In genomic region chr6:136946241-136946640, GRCm38 (mm10) we compare ENCODE assay signal across 19 mouse cellular contexts. TPM values are rescaled to one million over a fixed set of nuclear protein-coding genes. Genes with fewer than 3 reads are reported as not detected.
A peak's percentile ranks its signal among the peaks of the same experiment; 100 is the strongest.
DNase-seq lines count a peak whose midpoint lies in the region; ATAC-seq and TF ChIP-seq lines count a peak whose summit lies in the region.
"Had no signal": no experiment of that assay in that cellular context is flagged by ENCODE, and none has a peak within 500 bp of the region (broad histone marks: within the 10 kb centered on the region; RNA-seq: fewer than 3 reads in every experiment).

No protein-coding gene starts in this region.

- H3K9ac ChIP-seq in liver, postnatal 0 days (replicated peaks) = no peak overlapping the region
- H3K9ac ChIP-seq in liver, embryonic 11.5 days (ENCODE audit: low read depth, low read length) = no peak overlapping the region
- H3K9ac ChIP-seq in MEL (ENCODE audit: control insufficient read depth, low read depth, low read length, poor library complexity, severe bottlenecking) = no peak overlapping the region
- H3K9ac ChIP-seq: liver, embryonic 14.5 days had no signal

- TF ChIP-seq RAD21 in MEL (IDR thresholded peaks at IDR 0.05; ENCODE audit: low read depth, low read length) = no peak

- DNase-seq in liver, postnatal 0 days = peak; percentile 38
- DNase-seq in liver, embryonic 11.5 days (ENCODE audit: low spot score) = no peak
- peak; percentile 80 for DNase-seq in MEL (ENCODE audit: low read depth, low spot score)
- DNase-seq in induced T-regulatory cell, adult 2 months (ENCODE audit: low read depth) = peak; percentile 16
- peak; percentile 50 to 71 for DNase-seq in spleen, postnatal 4 days (ENCODE audit: low spot score in 2 of 2)
- DNase-seq in cerebellum, postnatal 25 days = no peak
- DNase-seq in right cerebral cortex, postnatal 14 days = no peak
- DNase-seq: cerebellum, adult 9-11 months; layer of hippocampus, postnatal 36 days; lung, postnatal 14 days had no signal

- H3K27me3 ChIP-seq in liver, postnatal 0 days (ENCODE audit: insufficient read depth, low read length) = no peaks in the 10 kb centered on the region
- H3K27me3 ChIP-seq in liver, embryonic 11.5 days (replicated peaks; ENCODE audit: control insufficient read depth, insufficient read depth, low read length) = no peaks in the 10 kb centered on the region
- H3K27me3 ChIP-seq in MEL (ENCODE audit: control insufficient read depth in 1 of 2, insufficient read depth in 2 of 2, low read length in 2 of 2) = no peaks in the 10 kb centered on the region

- TF ChIP-seq EP300 in liver, postnatal 0 days (IDR thresholded peaks at IDR 0.05; ENCODE audit: low read depth) = no peak
- TF ChIP-seq EP300 in MEL (IDR thresholded peaks at IDR 0.05; ENCODE audit: low read depth in 1 of 2, low read length in 2 of 2) = peak; percentile 14 to 22; a peak in 2 of 4 replicates

- H3K4me1 ChIP-seq in liver, postnatal 0 days (ENCODE audit: insufficient read depth) = peaks cover 14% of the 10 kb centered on the region; the same call in 1 of the 2 replicates
- peaks cover 10% of the 10 kb centered on the region for H3K4me1 ChIP-seq in liver, embryonic 11.5 days (replicated peaks; ENCODE audit: control insufficient read depth, insufficient read depth, low read length)
- H3K4me1 ChIP-seq in MEL (ENCODE audit: control insufficient read depth in 1 of 2, insufficient read depth in 2 of 2, low read length in 2 of 2) = peaks cover 10 to 20% of the 10 kb centered on the region in 2 experiments; a peak in 3 of 4 replicates

- no peak for TF ChIP-seq CTCF in liver, postnatal 0 days (IDR thresholded peaks at IDR 0.05; ENCODE audit: low read depth)
- TF ChIP-seq CTCF in MEL (IDR thresholded peaks at IDR 0.05 in 2 of 3, conservative IDR thresholded peaks at IDR 0.05 in 1 of 3; ENCODE audit: control insufficient read depth in 1 of 3, insufficient read depth in 1 of 3, low read depth in 2 of 3, low read length in 3 of 3, poor library complexity in 1 of 3, severe bottlenecking in 1 of 3) = no peak

- ATAC-seq in liver, postnatal 0 days = peak; percentile 24; the same call in 1 of the 2 replicates
- ATAC-seq in liver, embryonic 11.5 days (replicated peaks; ENCODE audit: low FRiP score) = no peak

- H3K9me3 ChIP-seq in liver, postnatal 0 days (ENCODE audit: low read length) = no peaks in the 10 kb centered on the region
- H3K9me3 ChIP-seq in liver, embryonic 11.5 days (ENCODE audit: control insufficient read depth, low read length) = no peaks in the 10 kb centered on the region
- no peaks in the 10 kb centered on the region for H3K9me3 ChIP-seq in MEL (replicated peaks; ENCODE audit: insufficient read depth, low read length)
- H3K9me3 ChIP-seq: hindbrain, embryonic 10.5 days had no signal

- no peaks in the 10 kb centered on the region for H3K79me2 ChIP-seq in MEL (ENCODE audit: control insufficient read depth, insufficient read depth, low read length, poor library complexity)

- no peaks in the 10 kb centered on the region for H3K36me3 ChIP-seq in liver, postnatal 0 days (replicated peaks; ENCODE audit: insufficient read depth, low read length)
- no peaks in the 10 kb centered on the region for H3K36me3 ChIP-seq in liver, embryonic 11.5 days (ENCODE audit: control insufficient read depth, insufficient read depth, low read length)
- H3K36me3 ChIP-seq in MEL (ENCODE audit: control insufficient read depth in 1 of 2, insufficient read depth in 2 of 2, low read length in 2 of 2) = peaks cover 0 to 22% of the 10 kb centered on the region in 2 experiments; a peak in 2 of 4 replicates
- H3K36me3 ChIP-seq: hindbrain, embryonic 10.5 days had no signal

- 38% methylated on average over 5 of the region's 5 CpGs for WGBS in liver, postnatal 0 days (ENCODE audit: insufficient replicate concordance)
- WGBS in liver, embryonic 11.5 days = 60% methylated on average over 5 of the region's 5 CpGs

- TF ChIP-seq POLR2A in MEL (IDR thresholded peaks at IDR 0.05; ENCODE audit: control insufficient read depth in 1 of 2, insufficient read depth in 1 of 2, low read depth in 1 of 2, low read length in 2 of 2, poor library complexity in 1 of 2) = 0 out of 4 replicates have a peak, but pooled peaks of 1 of the 2 experiments have one; percentile 24

- no peak overlapping the region for H3K4me2 ChIP-seq in liver, postnatal 0 days (ENCODE audit: low read depth, low read length)
- no peak overlapping the region for H3K4me2 ChIP-seq in liver, embryonic 11.5 days
- H3K4me2 ChIP-seq: midbrain, embryonic 11.5 days had no signal

- peak overlapping the region; percentile 51; the same call in 1 of the 2 replicates for H3K27ac ChIP-seq in liver, postnatal 0 days (ENCODE audit: low read depth)
- no peak overlapping the region for H3K27ac ChIP-seq in liver, embryonic 11.5 days (ENCODE audit: low read depth, low read length)
- peak overlapping the region; percentile 14 for H3K27ac ChIP-seq in MEL (ENCODE audit: control insufficient read depth, low read depth, low read length)
- H3K27ac ChIP-seq: hindbrain, embryonic 10.5 days; liver, embryonic 14.5 days had no signal

- H3K4me3 ChIP-seq in liver, postnatal 0 days (ENCODE audit: low read depth, low read length) = no peak overlapping the region
- no peak overlapping the region for H3K4me3 ChIP-seq in liver, embryonic 11.5 days (ENCODE audit: low read depth, low read length)
- no peak overlapping the region for H3K4me3 ChIP-seq in MEL (ENCODE audit: control insufficient read depth in 1 of 2, insufficient read depth in 1 of 2, low read depth in 2 of 2, low read length in 2 of 2)
- H3K4me3 ChIP-seq: hindbrain, embryonic 10.5 days had no signal

TF ChIP-seq in MEL, 35 proteins besides CTCF, POLR2A, EP300 and RAD21:
- TF ChIP-seq SMC3 (IDR thresholded peaks at IDR 0.05; ENCODE audit: low read depth, low read length) (no peak), TCF12 (IDR thresholded peaks at IDR 0.05; ENCODE audit: low read depth, low read length) (0 out of 2 replicates have a peak, but pooled peaks have one; percentile 5), ZMIZ1 (IDR thresholded peaks at IDR 0.05; ENCODE audit: low read depth, low read length) (no peak), HCFC1 (IDR thresholded peaks at IDR 0.05; ENCODE audit: low read depth, low read length) (no peak), ETS1 (IDR thresholded peaks at IDR 0.05; ENCODE audit: low read depth, low read length) (peak; percentile 44; the same call in 1 of the 2 replicates), RCOR1 (IDR thresholded peaks at IDR 0.05; ENCODE audit: low read depth, low read length) (0 out of 2 replicates have a peak, but pooled peaks have one; percentile 19), TBP (IDR thresholded peaks at IDR 0.05; ENCODE audit: low read depth, low read length) (0 out of 2 replicates have a peak, but pooled peaks have one; percentile 53), USF2 (IDR thresholded peaks at IDR 0.05; ENCODE audit: borderline replicate concordance in 1 of 2, insufficient read depth in 1 of 2, low read depth in 1 of 2, low read length in 2 of 2) (no peak)
TF ChIP-seq in MEL: peak in this region for 4.

RNA-seq across cellular contexts. Expression of gene Arhgdib, which starts 4.5 kb away (rescaled TPM):
- polyA plus RNA-seq in liver, postnatal 0 days (2015; fragmentation: Nextera tagmentation; extraction: Ambion mirVana) = 190 and 192 TPM in 2 replicates
- 181 and 183 TPM in 2 replicates for polyA plus RNA-seq in liver, embryonic 11.5 days (2014; fragmentation: Nextera tagmentation; extraction: Ambion mirVana)
- 102 and 144 TPM in 2 replicates for total RNA-seq in MEL (2012; rRNA removed)
- polyA plus RNA-seq in MEL (2012; ENCODE audit: insufficient read depth in 1 of 2, insufficient read length in 2 of 2, low read depth in 1 of 2, low replicate concordance in 2 of 2, missing spikeins in 1 of 2) = 100 to 1,000 TPM; 346 to 408 TPM

RNA-seq across cellular contexts. Expression of gene Pde6h, which starts 22.6 kb away (rescaled TPM):
- 0.34 and 0.77 TPM in 2 replicates for polyA plus RNA-seq in liver, postnatal 0 days (2015; fragmentation: Nextera tagmentation; extraction: Ambion mirVana)
- polyA plus RNA-seq in liver, embryonic 11.5 days (2014; fragmentation: Nextera tagmentation; extraction: Ambion mirVana) = not detected in 2 replicates
- not detected in 2 replicates for total RNA-seq in MEL (2012; rRNA removed)
- polyA plus RNA-seq in MEL (2012; ENCODE audit: insufficient read depth in 1 of 2, insufficient read length in 2 of 2, low read depth in 1 of 2, low replicate concordance in 2 of 2, missing spikeins in 1 of 2) = under 1 TPM in 1 of 2 experiments, not detected in 1; 0.08 TPM
- total RNA-seq: adrenal gland, postnatal 4 days; gastrocnemius, postnatal 4 days had no signal
- polyA plus RNA-seq: forebrain, embryonic 14.5 days; heart, embryonic 14.5 days; hindbrain, embryonic 10.5 days; intestine, embryonic 14.5 days; midbrain, embryonic 11.5 days; neural tube, embryonic 14.5 days had no signal

RNA-seq across cellular contexts. Expression of gene Erp27, which starts 24.3 kb away (rescaled TPM):
- 0.40 and 0.42 TPM in 2 replicates for polyA plus RNA-seq in liver, postnatal 0 days (2015; fragmentation: Nextera tagmentation; extraction: Ambion mirVana)
- polyA plus RNA-seq in liver, embryonic 11.5 days (2014; fragmentation: Nextera tagmentation; extraction: Ambion mirVana) = 0.22 and 0.34 TPM in 2 replicates
- not detected in 2 replicates for total RNA-seq in MEL (2012; rRNA removed)
- under 1 TPM in 1 of 2 experiments, not detected in 1; 0.39 TPM for polyA plus RNA-seq in MEL (2012; ENCODE audit: insufficient read depth in 1 of 2, insufficient read length in 2 of 2, low read depth in 1 of 2, low replicate concordance in 2 of 2, missing spikeins in 1 of 2)
- total RNA-seq: gastrocnemius, postnatal 4 days had no signal
- polyA plus RNA-seq: hindbrain, embryonic 10.5 days; midbrain, embryonic 11.5 days; neural tube, embryonic 14.5 days had no signal

Comparison
In these comparisons a context has a peak if more than half of its experiments do, and no peak if none do; other contexts are left out.
1. DNase-seq: peak in liver, postnatal 0 days (single experiment), MEL (single experiment), induced T-regulatory cell, adult 2 months (single experiment) and spleen, postnatal 4 days (2 of 2); none in liver, embryonic 11.5 days (single experiment), cerebellum, postnatal 25 days (0 of 2) and right cerebral cortex, postnatal 14 days (single experiment).